In the genomic region with DNA sequence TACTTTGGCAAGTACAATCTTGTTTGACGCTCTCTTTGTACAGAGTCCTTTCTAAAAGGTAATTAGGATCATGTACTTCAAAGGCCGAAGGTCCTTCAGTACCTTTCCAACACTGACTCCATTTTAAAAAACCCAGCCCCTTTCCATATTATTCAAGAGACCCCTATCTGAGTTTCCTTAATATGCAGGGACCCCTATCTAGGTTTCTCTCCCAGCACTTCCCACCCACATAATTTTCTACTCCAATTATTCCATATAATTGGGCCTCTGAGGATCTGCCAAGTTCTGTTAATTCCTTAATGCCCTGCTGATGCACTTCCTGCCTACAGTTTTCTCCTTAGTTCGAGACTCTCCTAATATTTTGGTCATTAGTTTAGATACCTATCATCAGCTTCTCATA, we compare ENCODE assay signal across 10 mouse cellular contexts.
"Had no signal": no experiment of that assay in that cellular context is flagged by ENCODE, and none has a peak within 500 bp of the region (broad histone marks: within the 10 kb centered on the region; RNA-seq: fewer than 3 reads in every experiment).

No protein-coding gene starts in this region.

- DNase-seq: left cerebral cortex, postnatal 4 days; liver; liver, embryonic 13.5 days; liver, postnatal 0 days; lung, adult 2 months; lung, embryonic 14.5 days; lung, postnatal 14 days; lung, postnatal 36 days; lung, postnatal 4 days; midbrain, embryonic 14.5 days had no signal
